Mouse (Mus musculus): Measurements from ENCODE around the gene Fan1.

DNA sequence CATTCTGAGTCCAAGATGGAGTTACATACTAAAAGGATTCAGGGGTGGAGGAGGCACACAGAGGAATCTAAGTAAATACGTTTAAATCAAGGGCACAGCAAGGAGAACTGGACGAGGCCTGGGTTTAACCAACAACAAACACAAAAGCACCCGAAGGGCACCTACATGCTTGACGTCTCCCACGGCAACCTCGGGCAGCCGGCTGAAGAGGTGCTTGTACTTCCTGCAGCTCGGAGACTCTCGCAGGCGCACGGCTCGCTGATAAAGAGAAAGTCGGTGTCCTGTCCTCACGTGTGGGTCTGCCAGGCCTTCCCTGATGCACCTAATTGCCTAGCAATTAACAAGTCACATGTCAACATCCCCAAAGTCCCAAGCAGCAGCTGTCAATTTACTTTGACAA lies 19.7 kb downstream of the Fan1 start:
- TF ChIP-seq HCFC1 (IDR thresholded peaks at IDR 0.05; ENCODE audit: low read depth, low read length) (no peak), MAFK (IDR thresholded peaks at IDR 0.05; ENCODE audit: borderline replicate concordance, low read depth, low read length) (no peak), CHD2 (IDR thresholded peaks at IDR 0.05; ENCODE audit: low read length) (no peak), UBTF (IDR thresholded peaks at IDR 0.05; ENCODE audit: borderline replicate concordance, insufficient read depth, low read depth, low read length) (no peak), KAT2A (conservative IDR thresholded peaks at IDR 0.05; ENCODE audit: low read depth, low read length) (no peak), MXI1 (IDR thresholded peaks at IDR 0.05; ENCODE audit: low read depth, low read length) (no peak), ETS1 (IDR thresholded peaks at IDR 0.05; ENCODE audit: low read depth, low read length) (no peak), USF1 (IDR thresholded peaks at IDR 0.05; ENCODE audit: low read depth, low read length) (no peak), POLR2A (IDR thresholded peaks at IDR 0.05; ENCODE audit: control insufficient read depth in 1 of 2, insufficient read depth in 1 of 2, low read depth in 1 of 2, low read length in 2 of 2, poor library complexity in 1 of 2) (no peak)
